In the genomic region with DNA sequence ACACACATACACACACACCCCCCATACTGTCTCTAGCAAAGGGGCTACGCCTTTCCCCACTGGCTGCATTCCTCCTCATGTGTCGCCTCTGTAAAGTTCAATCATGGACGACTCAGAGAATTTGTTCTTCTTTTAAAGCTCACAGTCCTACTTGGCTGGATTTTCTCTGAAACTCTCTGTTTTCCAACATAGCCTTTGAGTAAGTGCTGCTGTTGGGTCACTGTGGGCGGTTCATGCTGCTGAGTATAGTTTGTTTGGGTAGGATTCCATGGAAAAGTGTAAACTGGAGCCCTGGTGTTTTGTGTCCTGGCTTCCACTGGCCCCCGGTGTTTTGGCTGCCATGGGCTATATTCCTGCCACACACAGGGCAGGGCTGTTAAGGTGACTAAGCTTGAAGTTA, we compare ENCODE assay signal across 11 mouse cellular contexts.
DNase-seq lines count a peak whose midpoint lies in the region; ATAC-seq and TF ChIP-seq lines count a peak whose summit lies in the region.
"Had no signal": no experiment of that assay in that cellular context is flagged by ENCODE, and none has a peak within 500 bp of the region (broad histone marks: within the 10 kb centered on the region; RNA-seq: fewer than 3 reads in every experiment).

No protein-coding gene starts in this region.

- 52% methylated on average over 5 of the region's 5 CpGs for WGBS in kidney, postnatal 0 days
- WGBS in embryonic facial prominence, embryonic 13.5 days: 65% methylated on average over 5 of the region's 5 CpGs
- WGBS in forebrain, embryonic 15.5 days: 57% methylated on average over 5 of the region's 5 CpGs
- WGBS in neural tube, embryonic 15.5 days: 71% methylated on average over 5 of the region's 5 CpGs

- H3K4me2 ChIP-seq in kidney, postnatal 0 days (ENCODE audit: low read length): no peak overlapping the region
- H3K4me2 ChIP-seq in embryonic facial prominence, embryonic 13.5 days: no peak overlapping the region
- H3K4me2 ChIP-seq in forebrain, embryonic 15.5 days (replicated peaks): no peak overlapping the region
- H3K4me2 ChIP-seq in neural tube, embryonic 15.5 days: no peak overlapping the region
- H3K4me2 ChIP-seq: liver, embryonic 13.5 days had no signal

- 0 out of 2 replicates have a peak, but pooled peaks cover 3% of the 10 kb centered on the region for H3K9me3 ChIP-seq in kidney, postnatal 0 days (replicated peaks; ENCODE audit: low read length)
- peaks cover 5% of the 10 kb centered on the region; the same call in 1 of the 2 replicates for H3K9me3 ChIP-seq in embryonic facial prominence, embryonic 13.5 days
- H3K9me3 ChIP-seq in forebrain, embryonic 15.5 days: peaks cover 3% of the 10 kb centered on the region; the same call in 1 of the 2 replicates
- H3K9me3 ChIP-seq in neural tube, embryonic 15.5 days (replicated peaks): no peaks in the 10 kb centered on the region
- H3K9me3 ChIP-seq: liver, embryonic 13.5 days had no signal

- H3K4me3 ChIP-seq in kidney, postnatal 0 days (replicated peaks; ENCODE audit: low read depth, low read length): no peak overlapping the region
- H3K4me3 ChIP-seq in embryonic facial prominence, embryonic 13.5 days: no peak overlapping the region
- H3K4me3 ChIP-seq in forebrain, embryonic 15.5 days: no peak overlapping the region
- no peak overlapping the region for H3K4me3 ChIP-seq in neural tube, embryonic 15.5 days (replicated peaks)
- H3K4me3 ChIP-seq: erythroblast, embryonic 14.5 days; liver, embryonic 13.5 days had no signal

- no peak for DNase-seq in kidney, postnatal 0 days (ENCODE audit: low spot score)
- no peak for DNase-seq in kidney, postnatal 25 days
- no peak for DNase-seq in urinary bladder, adult 18-20 months (ENCODE audit: low spot score in 2 of 2)
- no peak for DNase-seq in ovary, adult 18-20 months (ENCODE audit: low spot score)
- DNase-seq: cerebellum, adult 8-10 months; liver, embryonic 13.5 days; thymus, adult 2 months had no signal

- H3K36me3 ChIP-seq in kidney, postnatal 0 days (ENCODE audit: insufficient read depth, low read length): 0 out of 2 replicates have a peak, but pooled peaks cover 2% of the 10 kb centered on the region
- H3K36me3 ChIP-seq in embryonic facial prominence, embryonic 13.5 days: peaks cover 30% of the 10 kb centered on the region
- H3K36me3 ChIP-seq in forebrain, embryonic 15.5 days: no peaks in the 10 kb centered on the region
- H3K36me3 ChIP-seq in neural tube, embryonic 15.5 days: no peaks in the 10 kb centered on the region
- H3K36me3 ChIP-seq: liver, embryonic 13.5 days had no signal

- ATAC-seq in kidney, postnatal 0 days (replicated peaks; ENCODE audit: low FRiP score, low read depth): no peak
- no peak for ATAC-seq in embryonic facial prominence, embryonic 13.5 days (ENCODE audit: insufficient number of reproducible peaks, insufficient read depth, low FRiP score, low TSS enrichment, low read depth)
- no peak for ATAC-seq in forebrain, embryonic 15.5 days (replicated peaks)
- ATAC-seq in neural tube, embryonic 15.5 days (ENCODE audit: low FRiP score): no peak

- no peak overlapping the region for H3K9ac ChIP-seq in kidney, postnatal 0 days (ENCODE audit: low read depth, low read length)
- H3K9ac ChIP-seq in embryonic facial prominence, embryonic 13.5 days: no peak overlapping the region
- no peak overlapping the region for H3K9ac ChIP-seq in forebrain, embryonic 15.5 days (replicated peaks)
- H3K9ac ChIP-seq in neural tube, embryonic 15.5 days (replicated peaks): no peak overlapping the region
- H3K9ac ChIP-seq: liver, embryonic 13.5 days had no signal

- H3K4me1 ChIP-seq in kidney, postnatal 0 days (replicated peaks; ENCODE audit: insufficient read depth, low read length): no peaks in the 10 kb centered on the region
- H3K4me1 ChIP-seq in embryonic facial prominence, embryonic 13.5 days: peaks cover 25% of the 10 kb centered on the region
- H3K4me1 ChIP-seq in forebrain, embryonic 15.5 days: peaks cover 12% of the 10 kb centered on the region
- peaks cover 12% of the 10 kb centered on the region for H3K4me1 ChIP-seq in neural tube, embryonic 15.5 days

- H3K27ac ChIP-seq in kidney, postnatal 0 days: peak overlapping the region; percentile 13; the same call in 1 of the 2 replicates
- H3K27ac ChIP-seq in embryonic facial prominence, embryonic 13.5 days: peak overlapping the region; percentile 85
- peak overlapping the region; percentile 75 for H3K27ac ChIP-seq in forebrain, embryonic 15.5 days (replicated peaks)
- H3K27ac ChIP-seq in neural tube, embryonic 15.5 days (replicated peaks): peak overlapping the region; percentile 67
- H3K27ac ChIP-seq: liver, embryonic 13.5 days had no signal

- no peaks in the 10 kb centered on the region for H3K27me3 ChIP-seq in kidney, postnatal 0 days (ENCODE audit: insufficient read depth, low read length)
- no peaks in the 10 kb centered on the region for H3K27me3 ChIP-seq in embryonic facial prominence, embryonic 13.5 days
- H3K27me3 ChIP-seq in forebrain, embryonic 15.5 days: no peaks in the 10 kb centered on the region
- no peaks in the 10 kb centered on the region for H3K27me3 ChIP-seq in neural tube, embryonic 15.5 days (replicated peaks)
- H3K27me3 ChIP-seq: liver, embryonic 13.5 days had no signal

- no peak for TF ChIP-seq CTCF in kidney, postnatal 0 days (IDR thresholded peaks at IDR 0.05; ENCODE audit: low read depth)

Comparison
In these comparisons a context has a peak if more than half of its experiments do, and no peak if none do; other contexts are left out.
1. H3K27ac ChIP-seq: peak in every context shown above with its lines; median percentile 85 in embryonic facial prominence, embryonic 13.5 days; 75 in forebrain, embryonic 15.5 days; 67 in neural tube, embryonic 15.5 days; 13 in kidney, postnatal 0 days.